Mouse (Mus musculus): ENCODE data around the gene Ctnnbl1. TPM values are rescaled to one million over a fixed set of nuclear protein-coding genes. Genes with fewer than 3 reads are reported as not detected.

Ctnnbl1 gene
- polyA plus RNA-seq, 1 experiment from 2014 or later: 67.4 TPM

- H3K4me1 ChIP-seq: peaks cover 11% of the 10 kb centered on the region
- H3K9me3 ChIP-seq: no peaks in the 10 kb centered on the region
- ATAC-seq (ENCODE audit: low FRiP score, low read depth): no peak
- H3K9ac ChIP-seq: no peak overlapping the region
- no peak overlapping the region for H3K27ac ChIP-seq
- 95% methylated on average over 3 of the region's 3 CpGs for WGBS
- H3K4me2 ChIP-seq (replicated peaks): no peak overlapping the region
- H3K36me3 ChIP-seq: peaks cover 46% of the 10 kb centered on the region
- no peak overlapping the region for H3K4me3 ChIP-seq
- H3K27me3 ChIP-seq: no peaks in the 10 kb centered on the region
Observed at GRCm38 (mm10) chr2:157780956-157781355, 43.8 kb downstream of the Ctnnbl1 start.

- WGBS: 89% methylated on average over 16 of the region's 16 CpGs
- peaks cover 42% of the 10 kb centered on the region for H3K36me3 ChIP-seq
- ATAC-seq (ENCODE audit: low FRiP score, low read depth): no peak
- H3K9me3 ChIP-seq: no peaks in the 10 kb centered on the region
- no peaks in the 10 kb centered on the region for H3K4me1 ChIP-seq
- no peak overlapping the region for H3K9ac ChIP-seq
- no peaks in the 10 kb centered on the region for H3K27me3 ChIP-seq
- no peak overlapping the region for H3K4me3 ChIP-seq
- no peak overlapping the region for H3K4me2 ChIP-seq (replicated peaks)
- no peak overlapping the region for H3K27ac ChIP-seq
Observed at GRCm38 (mm10) chr2:157783152-157783551, 46.0 kb downstream of the Ctnnbl1 start.

DNA sequence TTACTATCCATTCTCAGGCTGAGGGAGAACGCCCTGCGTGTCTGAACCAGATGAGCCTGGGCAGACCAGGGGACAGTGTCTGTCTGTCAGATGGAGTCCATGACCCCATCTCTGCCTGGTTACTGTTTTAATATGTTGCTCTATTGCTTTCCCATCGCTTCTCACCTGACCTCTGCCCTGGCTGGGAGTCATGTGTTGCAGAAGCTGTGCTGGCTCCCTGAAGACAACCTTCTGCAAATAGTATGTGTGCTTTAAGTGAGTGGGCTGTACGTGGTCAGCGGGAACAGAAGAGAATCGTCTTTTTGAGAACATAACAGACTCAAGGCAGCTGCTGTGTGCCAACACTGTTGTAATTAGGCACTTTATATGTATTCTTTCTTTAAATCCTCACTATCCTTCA is 47.0 kb downstream of the Ctnnbl1 start:
- no peak overlapping the region for H3K27ac ChIP-seq
- peaks cover 48% of the 10 kb centered on the region for H3K36me3 ChIP-seq
- H3K4me1 ChIP-seq: no peaks in the 10 kb centered on the region
- no peaks in the 10 kb centered on the region for H3K27me3 ChIP-seq
- H3K4me2 ChIP-seq (replicated peaks): no peak overlapping the region
- H3K4me3 ChIP-seq: no peak overlapping the region
- no peak for ATAC-seq (ENCODE audit: low FRiP score, low read depth)
- H3K9me3 ChIP-seq: no peaks in the 10 kb centered on the region
- no peak overlapping the region for H3K9ac ChIP-seq
- WGBS: 78% methylated on average over 6 of the region's 6 CpGs

- Histone ChIP-seq H3K4me3 (no peak overlapping the region), H3K4me2 (replicated peaks) (no peak overlapping the region), H3K9ac (no peak overlapping the region), H3K27me3 (no peaks in the 10 kb centered on the region), H3K27ac (no peak overlapping the region), H3K4me1 (no peaks in the 10 kb centered on the region), H3K9me3 (no peaks in the 10 kb centered on the region), H3K36me3 (peaks cover 46% of the 10 kb centered on the region)
- WGBS: 76% methylated on average over 2 of the region's 2 CpGs
- ATAC-seq (ENCODE audit: low FRiP score, low read depth): no peak
Observed at GRCm38 (mm10) chr2:157784647-157785046, 47.4 kb downstream of the Ctnnbl1 start.

- WGBS: 87% methylated on average over 7 of the region's 7 CpGs
- Histone ChIP-seq H3K9ac (no peak overlapping the region), H3K9me3 (no peaks in the 10 kb centered on the region), H3K27me3 (no peaks in the 10 kb centered on the region), H3K4me3 (no peak overlapping the region), H3K4me1 (peaks cover 19% of the 10 kb centered on the region), H3K27ac (no peak overlapping the region), H3K36me3 (peaks cover 21% of the 10 kb centered on the region), H3K4me2 (replicated peaks) (no peak overlapping the region)
- ATAC-seq (ENCODE audit: low FRiP score, low read depth): no peak
Observed at GRCm38 (mm10) chr2:157789226-157789625, 52.0 kb downstream of the Ctnnbl1 start.

DNA sequence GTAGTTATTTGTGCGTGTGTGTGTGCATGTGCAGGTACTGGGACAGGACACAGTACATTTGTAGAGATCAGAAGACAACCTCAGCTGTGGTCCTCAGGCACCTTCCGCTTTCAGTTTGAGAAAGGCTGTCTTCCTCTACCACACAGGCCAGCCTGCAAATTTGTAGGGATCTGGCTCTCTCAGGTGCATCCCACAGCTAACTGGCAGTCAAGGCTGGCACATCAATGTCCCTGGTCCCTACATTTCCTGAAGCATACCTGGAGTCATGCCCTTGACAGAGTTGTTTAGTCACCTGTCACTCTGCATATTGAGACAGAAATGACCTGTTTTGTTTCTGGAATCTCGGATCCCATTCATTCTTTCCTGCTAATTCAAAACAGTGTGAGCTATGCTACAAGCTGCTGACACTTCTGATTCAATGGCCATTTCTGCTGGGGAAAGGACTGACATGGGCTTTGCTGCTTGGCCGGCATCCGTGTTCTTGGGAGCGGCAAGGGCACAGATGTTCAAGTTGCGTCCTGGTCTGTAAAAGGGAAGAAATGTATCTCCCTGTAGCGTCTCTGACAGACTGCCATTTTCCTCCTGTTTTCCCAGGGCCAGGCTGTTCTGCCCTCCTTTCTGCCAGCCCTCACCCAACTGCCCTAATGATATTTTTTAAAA is 53.8 kb downstream of the Ctnnbl1 start:
- no peak for ATAC-seq (ENCODE audit: low FRiP score, low read depth)
- peaks cover 15% of the 10 kb centered on the region for H3K36me3 ChIP-seq
- 80% methylated on average over 8 of the region's 8 CpGs for WGBS
- peaks cover 19% of the 10 kb centered on the region for H3K4me1 ChIP-seq
- no peaks in the 10 kb centered on the region for H3K9me3 ChIP-seq
- H3K4me2 ChIP-seq (replicated peaks): no peak overlapping the region
- H3K27ac ChIP-seq: no peak overlapping the region
- no peak overlapping the region for H3K9ac ChIP-seq
- no peak overlapping the region for H3K4me3 ChIP-seq
- H3K27me3 ChIP-seq: no peaks in the 10 kb centered on the region

GRCm38 (mm10) chr2:157791528-157792162 is 54.4 kb downstream of the Ctnnbl1 start:
- H3K9me3 ChIP-seq: no peaks in the 10 kb centered on the region
- WGBS: 64% methylated on average over 14 of the region's 14 CpGs
- peaks cover 15% of the 10 kb centered on the region for H3K36me3 ChIP-seq
- H3K4me2 ChIP-seq (replicated peaks): no peak overlapping the region
- peaks cover 20% of the 10 kb centered on the region for H3K4me1 ChIP-seq
- no peaks in the 10 kb centered on the region for H3K27me3 ChIP-seq
- H3K4me3 ChIP-seq: no peak overlapping the region
- ATAC-seq (ENCODE audit: low FRiP score, low read depth): no peak
- H3K27ac ChIP-seq: no peak overlapping the region
- H3K9ac ChIP-seq: no peak overlapping the region

DNA sequence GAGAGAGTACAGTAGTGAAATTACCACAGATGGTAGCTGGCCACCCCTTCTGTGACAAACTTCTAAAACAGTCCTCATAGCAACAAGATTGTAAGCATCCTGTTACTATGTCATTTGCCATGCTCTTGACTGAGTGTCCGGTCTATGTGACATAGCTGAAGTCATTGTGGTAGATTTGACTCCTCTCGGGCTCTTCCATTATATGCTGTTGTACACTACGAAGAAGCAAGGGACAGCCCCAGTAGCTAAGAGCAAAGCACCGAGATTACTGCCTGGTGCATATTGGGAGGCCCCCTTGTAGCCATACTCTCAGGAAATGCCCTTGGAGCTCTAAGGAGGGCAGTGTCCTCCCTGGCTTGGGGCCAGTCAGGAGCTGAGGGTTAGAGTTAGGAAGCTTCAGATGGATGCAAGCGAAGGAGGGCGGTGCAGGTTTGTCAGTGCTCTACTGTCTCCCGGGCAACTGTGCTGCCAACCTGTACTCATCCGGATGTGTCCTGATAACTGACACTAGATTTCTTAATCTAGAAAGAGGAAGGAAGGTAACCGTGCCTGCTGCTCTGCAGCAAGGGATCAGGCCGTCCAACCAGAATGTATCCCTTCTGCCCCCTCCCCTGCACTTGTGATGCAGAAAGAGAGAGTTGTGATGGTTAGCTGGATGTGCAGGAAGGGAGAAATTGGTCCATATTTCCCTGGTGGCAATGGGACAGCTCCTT is 55.8 kb downstream of the Ctnnbl1 start:
- H3K4me3 ChIP-seq: no peak overlapping the region
- ATAC-seq (ENCODE audit: low FRiP score, low read depth): no peak
- H3K9me3 ChIP-seq: no peaks in the 10 kb centered on the region
- H3K27ac ChIP-seq: no peak overlapping the region
- peaks cover 22% of the 10 kb centered on the region for H3K4me1 ChIP-seq
- no peaks in the 10 kb centered on the region for H3K27me3 ChIP-seq
- H3K4me2 ChIP-seq (replicated peaks): no peak overlapping the region
- H3K36me3 ChIP-seq: peaks cover 15% of the 10 kb centered on the region
- WGBS: 86% methylated on average over 10 of the region's 10 CpGs
- no peak overlapping the region for H3K9ac ChIP-seq

- WGBS: 42% methylated on average over 8 of the region's 8 CpGs
- no peak overlapping the region for H3K27ac ChIP-seq
Observed at GRCm38 (mm10) chr2:157793851-157794332, 56.7 kb downstream of the Ctnnbl1 start.

DNA sequence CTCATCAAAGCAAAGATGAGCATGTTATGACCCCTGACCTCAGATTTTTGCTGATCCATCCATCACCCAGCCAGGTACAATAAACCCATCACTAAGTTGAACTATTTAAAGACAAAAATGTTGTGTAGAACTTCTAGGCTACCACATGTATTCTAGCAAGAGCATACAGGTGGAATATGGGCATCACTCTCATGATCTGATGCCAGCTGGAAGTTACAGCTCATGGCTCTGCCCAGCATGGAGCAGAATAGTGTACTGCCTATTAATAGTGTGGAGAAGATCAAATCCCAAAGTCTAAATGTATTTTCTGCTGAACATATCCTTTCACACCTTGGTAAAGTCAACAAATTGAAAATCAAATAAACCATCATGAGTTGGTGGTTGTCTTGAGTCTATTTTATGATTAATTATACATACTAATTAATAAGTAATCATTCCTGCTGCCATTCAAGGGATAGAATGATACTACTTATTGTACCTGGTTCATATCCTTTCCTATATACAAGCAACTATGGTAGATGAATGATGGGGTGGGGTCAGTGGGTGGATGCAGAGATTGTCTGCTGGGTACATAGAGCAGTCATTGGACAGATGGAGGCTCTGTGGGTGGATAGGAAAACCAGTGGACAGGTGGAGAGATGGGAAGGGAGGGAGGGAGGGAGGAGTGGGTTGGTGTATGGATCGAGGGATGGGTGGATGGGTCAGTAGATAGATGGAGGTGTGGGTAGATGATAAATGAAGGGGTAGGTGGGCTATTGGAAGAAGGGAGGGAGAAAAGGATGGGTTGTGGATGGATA is 58.6 kb downstream of the Ctnnbl1 start:
- Histone ChIP-seq H3K4me1 (peaks cover 30% of the 10 kb centered on the region), H3K27ac (no peak overlapping the region), H3K27me3 (peaks cover 6% of the 10 kb centered on the region; the same call in 1 of the 2 replicates), H3K36me3 (peaks cover 4% of the 10 kb centered on the region), H3K4me3 (no peak overlapping the region), H3K9me3 (no peaks in the 10 kb centered on the region), H3K9ac (no peak overlapping the region), H3K4me2 (replicated peaks) (no peak overlapping the region)
- no peak for ATAC-seq (ENCODE audit: low FRiP score, low read depth)
- WGBS: 97% methylated on average over 1 of the region's 1 CpGs

More at GRCm38 (mm10) chr2:157793851-157794332, 56.7 kb downstream of the Ctnnbl1 start:
- Histone ChIP-seq H3K27me3 (no peaks in the 10 kb centered on the region; the same call in 1 of the 2 replicates), H3K4me1 (peaks cover 22% of the 10 kb centered on the region), H3K4me2 (replicated peaks) (no peak overlapping the region), H3K9ac (no peak overlapping the region), H3K36me3 (peaks cover 13% of the 10 kb centered on the region), H3K4me3 (no peak overlapping the region), H3K9me3 (no peaks in the 10 kb centered on the region)
- ATAC-seq (ENCODE audit: low FRiP score, low read depth): no peak

GRCm38 (mm10) chr2:157799533-157799932 is 62.3 kb downstream of the Ctnnbl1 start:
- Histone ChIP-seq H3K27ac (no peak overlapping the region), H3K4me2 (replicated peaks) (no peak overlapping the region), H3K27me3 (peaks cover 6% of the 10 kb centered on the region; the same call in 1 of the 2 replicates), H3K4me1 (peaks cover 31% of the 10 kb centered on the region), H3K36me3 (peaks cover 4% of the 10 kb centered on the region), H3K9ac (no peak overlapping the region), H3K4me3 (no peak overlapping the region), H3K9me3 (no peaks in the 10 kb centered on the region)
- no peak for ATAC-seq (ENCODE audit: low FRiP score, low read depth)
- 91% methylated on average over 9 of the region's 9 CpGs for WGBS

Data from limb, embryonic 13.5 days (tissue).